Mouse (Mus musculus) ES-Bruce4 (cell line): Measurements from ENCODE around the gene Actc1. TPM values are rescaled to one million over a fixed set of nuclear protein-coding genes. Genes with fewer than 3 reads are reported as not detected.

ENCODE experiments used
- H3K27ac ChIP-seq: 2 replicates; pipeline ENCODE4 v1.5.1; 2012; ENCODE audit warnings: low read length, inconsistent platforms; ENCODE audit not compliant: insufficient read depth
- H3K27me3 ChIP-seq: 2 replicates; pipeline ENCODE4 v1.6.1; 2012; ENCODE audit warnings: mild to moderate bottlenecking, low read length, inconsistent platforms; ENCODE audit not compliant: control insufficient read depth, poor library complexity, insufficient read depth, severe bottlenecking
- H3K36me3 ChIP-seq: 2 replicates; pipeline ENCODE4 v1.6.1; 2012; ENCODE audit warnings: inconsistent platforms, mild to moderate bottlenecking, low read length, moderate library complexity; ENCODE audit not compliant: control insufficient read depth, poor library complexity, insufficient read depth, severe bottlenecking
- H3K4me1 ChIP-seq: one replicate; pipeline ENCODE4 v1.8.1; 2011; ENCODE audit warnings: low read length; ENCODE audit not compliant: control insufficient read depth, insufficient read depth
- H3K4me3 ChIP-seq: 2 replicates; pipeline ENCODE4 v1.5.1; 2011; ENCODE audit warnings: low read depth, mild to moderate bottlenecking, low read length
- H3K9ac ChIP-seq: 2 replicates; pipeline ENCODE4 v1.6.1; 2012; ENCODE audit warnings: low read depth, mild to moderate bottlenecking, inconsistent platforms; ENCODE audit not compliant: poor library complexity, severe bottlenecking
- H3K9me3 ChIP-seq: replicated peaks from 2 replicates; pipeline ENCODE4 v1.6.1; 2012; ENCODE audit warnings: mild to moderate bottlenecking, low read length, inconsistent platforms; ENCODE audit not compliant: control insufficient read depth, poor library complexity, insufficient read depth, severe bottlenecking
- CTCF ChIP-seq: IDR thresholded peaks from one replicate; pipeline ENCODE4 v1.8.1; 2011; ENCODE audit warnings: low read depth, low read length
- EP300 ChIP-seq: IDR thresholded peaks from 2 replicates; pipeline ENCODE4 v1.6.1; 2011; ENCODE audit warnings: low read depth, low read length; ENCODE audit not compliant: insufficient read depth
- POLR2A ChIP-seq: IDR thresholded peaks from one replicate; pipeline ENCODE4 v1.8.1; 2011; ENCODE audit warnings: low read length; ENCODE audit not compliant: insufficient read depth
- polyA plus RNA-seq: library from polyadenylated mRNA; stranded (reverse); fragments of >200 nt; gene quantifications from 2 replicates; pipeline ENCODE4 v1.2.4, GENCODE M21; 2011; ENCODE audit warnings: low read depth; ENCODE audit not compliant: missing spikeins, insufficient read depth, insufficient read length

Gene Actc1
- polyA plus RNA-seq, 1 experiment = 1.4 TPM

DNA sequence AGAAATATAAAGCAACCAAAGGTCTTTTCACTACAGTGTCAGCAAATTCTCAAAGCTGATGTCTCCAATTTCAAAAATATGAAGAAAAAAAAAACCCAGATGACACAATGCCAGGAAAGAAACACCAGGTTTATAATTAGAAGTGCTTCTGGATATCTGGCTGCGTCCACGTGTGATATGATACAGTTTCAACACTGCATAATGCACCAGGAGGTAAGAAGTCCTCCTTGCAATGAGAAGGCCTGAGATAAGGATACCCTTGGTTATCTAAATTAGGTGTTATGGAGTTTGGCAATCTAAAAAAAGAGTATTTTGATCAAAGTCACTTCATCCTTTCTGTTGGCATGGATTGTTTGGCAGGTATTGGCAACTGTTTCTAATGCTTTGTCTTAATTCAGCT, 18.5 kb upstream of the Actc1 start:
- H3K4me3 ChIP-seq = no peak overlapping the region
- no peaks in the 10 kb centered on the region for H3K9me3 ChIP-seq
- H3K4me1 ChIP-seq = no peaks in the 10 kb centered on the region
- no peaks in the 10 kb centered on the region for H3K27me3 ChIP-seq
- TF ChIP-seq CTCF = no peak
- TF ChIP-seq POLR2A = no peak
- no peak for TF ChIP-seq EP300
- H3K9ac ChIP-seq = no peak overlapping the region
- H3K27ac ChIP-seq = no peak overlapping the region
- no peaks in the 10 kb centered on the region for H3K36me3 ChIP-seq

DNA sequence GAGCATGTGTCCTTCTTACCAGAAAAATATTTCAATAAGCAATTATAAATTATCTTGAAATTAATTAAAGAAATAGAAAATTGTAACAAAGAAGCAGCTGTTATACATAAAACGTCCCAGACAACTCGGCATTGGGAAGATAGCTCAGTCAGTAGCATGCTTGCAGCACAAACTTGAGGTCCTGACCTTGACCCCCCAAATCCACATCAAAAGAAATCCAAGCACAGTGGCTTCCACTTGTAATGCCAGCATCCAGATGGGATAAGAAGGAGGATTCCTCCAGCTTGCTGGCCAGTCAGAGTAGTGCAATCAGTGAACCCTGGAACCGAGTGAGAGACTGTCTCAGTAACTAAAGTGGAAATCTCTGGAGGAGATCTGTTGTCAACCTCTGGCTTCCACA, 12.9 kb upstream of the Actc1 start:
- H3K9me3 ChIP-seq = no peaks in the 10 kb centered on the region

DNA sequence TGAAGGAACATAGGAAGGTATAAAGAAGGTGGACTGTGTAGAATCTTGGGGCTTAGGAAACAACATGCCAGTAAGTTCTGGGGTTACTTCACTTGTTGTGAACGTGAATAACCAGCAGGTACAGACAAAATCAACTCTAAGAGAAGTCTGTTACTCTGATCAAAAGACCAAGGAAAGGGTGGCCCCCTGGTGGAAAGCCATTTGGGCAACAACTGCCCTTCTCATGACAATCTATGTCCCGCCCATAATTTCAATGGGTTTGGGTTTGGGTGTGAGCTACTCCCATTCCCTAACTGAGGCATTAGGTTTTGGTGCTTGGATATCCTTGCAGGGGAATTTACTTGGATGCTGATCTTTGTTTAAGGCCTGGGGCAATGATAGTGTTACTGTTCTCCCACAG, 10.7 kb upstream of the Actc1 start:
- Histone ChIP-seq H3K27me3 (no peaks in the 10 kb centered on the region), H3K27ac (no peak overlapping the region), H3K9me3 (no peaks in the 10 kb centered on the region), H3K4me3 (no peak overlapping the region), H3K9ac (no peak overlapping the region), H3K36me3 (no peaks in the 10 kb centered on the region), H3K4me1 (no peaks in the 10 kb centered on the region)
- TF ChIP-seq CTCF (no peak), EP300 (no peak), POLR2A (no peak)

More for the DNA sequence above, 12.9 kb upstream of the Actc1 start:
- H3K4me3 ChIP-seq = no peak overlapping the region
- no peak overlapping the region for H3K27ac ChIP-seq
- H3K4me1 ChIP-seq = no peaks in the 10 kb centered on the region
- H3K27me3 ChIP-seq = no peaks in the 10 kb centered on the region
- H3K9ac ChIP-seq = no peak overlapping the region
- TF ChIP-seq POLR2A (no peak), EP300 (no peak)
- no peaks in the 10 kb centered on the region for H3K36me3 ChIP-seq

DNA sequence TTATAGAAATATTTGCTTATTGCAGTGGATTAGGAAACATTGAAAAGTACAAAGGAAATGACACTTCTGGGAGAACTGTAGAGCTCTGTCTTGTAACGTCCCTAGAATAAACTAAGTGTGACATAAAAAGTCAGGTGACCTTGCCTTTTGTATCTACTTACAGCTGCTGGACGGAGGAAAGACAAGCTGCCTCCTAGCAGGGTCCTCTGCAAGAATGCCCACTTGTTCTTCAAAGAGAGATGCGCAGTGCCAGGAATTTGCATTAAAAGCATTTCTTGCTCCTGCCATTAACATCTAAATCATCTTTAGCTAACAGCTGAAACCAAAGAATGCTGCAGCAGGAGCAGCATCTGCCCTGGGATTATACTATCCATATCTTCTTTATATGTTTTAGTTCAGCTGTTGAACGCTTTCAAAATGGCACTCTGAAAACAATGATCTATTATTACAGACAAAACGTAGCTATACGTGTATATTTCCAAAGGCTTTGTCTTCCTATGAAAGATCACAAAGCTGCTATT, 6.8 kb upstream of the Actc1 start:
- Histone ChIP-seq H3K9me3 (no peaks in the 10 kb centered on the region), H3K27me3 (no peaks in the 10 kb centered on the region), H3K4me3 (no peak overlapping the region), H3K27ac (no peak overlapping the region), H3K9ac (no peak overlapping the region), H3K36me3 (no peaks in the 10 kb centered on the region), H3K4me1 (no peaks in the 10 kb centered on the region)
- TF ChIP-seq POLR2A (no peak), EP300 (peak; percentile 62; the same call in 1 of the 2 replicates)

DNA sequence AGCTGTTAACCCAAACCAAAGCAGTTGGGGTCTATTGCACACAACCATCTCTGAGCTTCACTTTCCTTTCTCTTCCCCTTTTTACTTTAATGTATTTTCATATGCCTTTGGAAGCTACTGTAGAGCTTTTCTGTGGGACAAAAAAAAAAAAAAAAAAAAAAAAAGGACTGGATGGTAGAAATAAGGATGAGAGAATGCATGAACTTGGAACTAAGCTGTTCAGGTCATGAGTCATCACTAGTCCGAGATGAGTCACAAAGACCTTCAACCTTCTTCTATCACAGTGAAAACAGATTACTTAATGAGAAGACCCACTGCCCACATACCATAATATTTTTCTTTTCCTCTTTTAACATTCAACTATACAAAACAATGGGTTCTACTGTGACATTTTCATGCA, 6.3 kb upstream of the Actc1 start:
- Histone ChIP-seq H3K9ac (no peak overlapping the region), H3K4me3 (no peak overlapping the region), H3K27ac (no peak overlapping the region), H3K9me3 (no peaks in the 10 kb centered on the region), H3K27me3 (no peaks in the 10 kb centered on the region), H3K4me1 (no peaks in the 10 kb centered on the region), H3K36me3 (no peaks in the 10 kb centered on the region)
- TF ChIP-seq CTCF (no peak), EP300 (no peak), POLR2A (no peak)

DNA sequence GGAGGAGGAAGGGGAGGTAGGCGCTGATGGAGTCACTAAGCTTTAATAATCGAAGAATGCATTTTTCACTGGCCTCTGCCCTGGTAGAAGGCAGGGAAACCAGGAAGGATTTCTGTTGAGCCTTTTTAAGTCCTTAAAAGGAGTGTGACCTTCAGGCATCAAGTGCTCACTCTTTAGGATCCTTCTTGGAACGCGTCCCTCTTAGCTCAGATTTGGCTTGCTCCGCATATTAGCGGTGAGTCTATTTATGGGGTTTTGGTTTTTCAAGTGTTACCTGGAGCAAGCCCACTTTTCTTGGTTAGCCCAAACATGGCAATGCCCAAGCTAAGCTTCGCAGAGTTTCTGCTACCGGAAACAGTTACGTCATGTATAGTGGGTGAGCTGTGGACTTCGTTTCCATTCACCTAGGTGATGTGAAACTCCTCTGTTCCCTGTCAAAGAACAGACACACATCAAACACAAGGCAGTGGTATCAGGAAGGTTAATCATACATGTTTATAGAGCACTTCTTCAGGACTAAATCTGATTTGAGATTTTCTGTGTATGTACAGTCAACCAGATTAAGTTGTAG, 5.0 kb upstream of the Actc1 start:
- Histone ChIP-seq H3K36me3 (no peaks in the 10 kb centered on the region), H3K9ac (no peak overlapping the region), H3K27ac (no peak overlapping the region), H3K4me3 (no peak overlapping the region), H3K27me3 (no peaks in the 10 kb centered on the region), H3K4me1 (no peaks in the 10 kb centered on the region), H3K9me3 (no peaks in the 10 kb centered on the region)
- TF ChIP-seq EP300 (no peak), POLR2A (no peak), CTCF (no peak)
